Mouse (Mus musculus) midbrain, embryonic 13.5 days (tissue): Measurements from ENCODE around the gene 2510039O18Rik. TPM values are rescaled to one million over a fixed set of nuclear protein-coding genes. Genes with fewer than 3 reads are reported as not detected.

Source experiments
- polyA plus RNA-seq: library from polyadenylated mRNA; unstranded; fragments of >200 nt; fragmentation: Nextera tagmentation; extraction: Ambion mirVana; gene quantifications from 2 replicates; pipeline ENCODE4 v1.2.1, GENCODE M21; 2015

Gene 2510039O18Rik
- polyA plus RNA-seq, 1 experiment from 2014 or later, result 13.6 TPM

Other genes starting within 250 kb of the 2510039O18Rik start
- not detected in 2 replicates for gene Zfp534, start 238.3 kb upstream of the 2510039O18Rik start, polyA plus RNA-seq
- 3.9 and 4.6 TPM in 2 replicates for gene Zfp984, start 131.1 kb upstream of the 2510039O18Rik start, polyA plus RNA-seq
- 6.2 and 7.7 TPM in 2 replicates for gene Zfp933, start 92.5 kb upstream of the 2510039O18Rik start, polyA plus RNA-seq
- gene Miip, start 72.1 kb upstream of the 2510039O18Rik start, polyA plus RNA-seq, result 47.4 and 50.3 TPM in 2 replicates
- 11.6 and 12.1 TPM in 2 replicates for gene Fv1, start 71.9 kb upstream of the 2510039O18Rik start, polyA plus RNA-seq
- 77.3 and 78.6 TPM in 2 replicates for gene Mfn2, start 36.2 kb upstream of the 2510039O18Rik start, polyA plus RNA-seq
- 18.7 and 20.4 TPM in 2 replicates for gene Plod1, start 4.1 kb upstream of the 2510039O18Rik start, polyA plus RNA-seq
- 0.36 TPM in 1 of 2 replicates, not detected in the other for gene Nppb, start 44.9 kb downstream of the 2510039O18Rik start, polyA plus RNA-seq
- gene Nppa, start 59.8 kb downstream of the 2510039O18Rik start, polyA plus RNA-seq, result 2.5 and 3.4 TPM in 2 replicates
- 33.9 and 35.3 TPM in 2 replicates for gene Clcn6, start 97.9 kb downstream of the 2510039O18Rik start, polyA plus RNA-seq
- 26.6 and 28.4 TPM in 2 replicates for gene Mthfr, start 98.2 kb downstream of the 2510039O18Rik start, polyA plus RNA-seq
- gene Agtrap, start 147.1 kb downstream of the 2510039O18Rik start, polyA plus RNA-seq, result 5.4 and 7.9 TPM in 2 replicates
- 105 and 106 TPM in 2 replicates for gene Mad2l2, start 189.5 kb downstream of the 2510039O18Rik start, polyA plus RNA-seq
- 14.6 and 20.4 TPM in 2 replicates for gene Draxin, start 189.8 kb downstream of the 2510039O18Rik start, polyA plus RNA-seq
- 15.9 and 19.6 TPM in 2 replicates for gene Fbxo6, start 211.2 kb downstream of the 2510039O18Rik start, polyA plus RNA-seq
- 97.8 and 103 TPM in 2 replicates for gene Fbxo44, start 219.6 kb downstream of the 2510039O18Rik start, polyA plus RNA-seq
- gene Fbxo2, start 219.7 kb downstream of the 2510039O18Rik start, polyA plus RNA-seq, result 2.3 and 2.4 TPM in 2 replicates